Mouse (Mus musculus) heart, embryonic 14.5 days (tissue): ENCODE results near the gene Hspa4l. TPM values are rescaled to one million over a fixed set of nuclear protein-coding genes. Genes with fewer than 3 reads are reported as not detected.
A peak's percentile ranks its signal among the peaks of the same experiment; 100 is the strongest.

Source experiments
- ATAC-seq: fragments of 200-750 bp; cut with Nextera tagmentation; 2 replicates; pipeline ENCODE4 v1.8.0; 2017; ENCODE audit warnings: low read depth, moderate TSS enrichment; ENCODE audit not compliant: insufficient number of reproducible peaks, insufficient read depth, low FRiP score
- H3K27ac ChIP-seq, 2 experiments: fragments of 200-500 bp in 1 of 2; fragments of 300-500 bp in 1 of 2; sonication (generic) in 1 of 2; replicated peaks in 1 of 2; 2 replicates each; pipeline ENCODE4 v1.5.1; 2012 to 2014; ENCODE audit warnings: low read depth in 2 of 2, low read length in 2 of 2, control low read depth in 1 of 2, mild to moderate bottlenecking in 1 of 2, mixed read lengths in 1 of 2; ENCODE audit not compliant: control insufficient read depth in 1 of 2, insufficient read depth in 1 of 2
- H3K27me3 ChIP-seq: fragments of 300-500 bp; sonication (generic); 2 replicates; pipeline ENCODE4 v1.6.1; 2014; ENCODE audit warnings: mild to moderate bottlenecking, low read length, control low read depth; ENCODE audit not compliant: control insufficient read depth, insufficient read depth
- H3K36me3 ChIP-seq: fragments of 300-500 bp; sonication (generic); 2 replicates; pipeline ENCODE4 v1.6.1; 2014; ENCODE audit warnings: mild to moderate bottlenecking, control low read depth, low read length, mixed read lengths; ENCODE audit not compliant: control insufficient read depth, insufficient read depth
- H3K4me1 ChIP-seq, 2 experiments: fragments of 200-500 bp in 1 of 2; fragments of 300-500 bp in 1 of 2; sonication (generic) in 1 of 2; 2 replicates each; pipeline ENCODE4 v1.6.1; 2012 to 2014; ENCODE audit warnings: low read length in 2 of 2, control low read depth in 1 of 2, mixed read lengths in 1 of 2; ENCODE audit not compliant: control insufficient read depth in 2 of 2, insufficient read depth in 2 of 2
- H3K4me2 ChIP-seq: fragments of 300-500 bp; sonication (generic); 2 replicates; pipeline ENCODE4 v1.6.1; 2014; ENCODE audit warnings: mild to moderate bottlenecking, low read length
- H3K4me3 ChIP-seq, 2 experiments: fragments of 200-500 bp in 1 of 2; fragments of 300-500 bp in 1 of 2; sonication (generic) in 1 of 2; 2 replicates each; pipeline ENCODE4 v1.5.1; 2012 to 2014; ENCODE audit warnings: low read length in 2 of 2, mild to moderate bottlenecking in 2 of 2, control low read depth in 1 of 2, low read depth in 1 of 2, moderate library complexity in 1 of 2; ENCODE audit not compliant: control insufficient read depth in 1 of 2, insufficient read depth in 1 of 2
- H3K9ac ChIP-seq: fragments of 300-500 bp; sonication (generic); 2 replicates; pipeline ENCODE4 v1.6.1; 2014; ENCODE audit warnings: mild to moderate bottlenecking, low read length
- H3K9me3 ChIP-seq: fragments of 300-500 bp; sonication (generic); 2 replicates; pipeline ENCODE4 v1.6.1; 2016; ENCODE audit warnings: low read length, control low read depth; ENCODE audit not compliant: control insufficient read depth
- WGBS: fragments of 180-500 bp; shearing (Covaris S2); extraction: QIAGEN DNeasy Blood & Tissue Kit; methylation state at CpG from one replicate; pipeline ENCODE4 v1.1.7; 2014; 5-methylcytosine and 5-hydroxymethylcytosine counted together
- polyA plus RNA-seq: library from polyadenylated mRNA; unstranded; fragments of >200 nt; fragmentation: Nextera tagmentation; extraction: Ambion mirVana; gene quantifications from 2 replicates; pipeline ENCODE4 v1.2.1, GENCODE M21; 2014

Gene Hspa4l
- polyA plus RNA-seq, 1 experiment from 2014 or later = 35.5 TPM

DNA sequence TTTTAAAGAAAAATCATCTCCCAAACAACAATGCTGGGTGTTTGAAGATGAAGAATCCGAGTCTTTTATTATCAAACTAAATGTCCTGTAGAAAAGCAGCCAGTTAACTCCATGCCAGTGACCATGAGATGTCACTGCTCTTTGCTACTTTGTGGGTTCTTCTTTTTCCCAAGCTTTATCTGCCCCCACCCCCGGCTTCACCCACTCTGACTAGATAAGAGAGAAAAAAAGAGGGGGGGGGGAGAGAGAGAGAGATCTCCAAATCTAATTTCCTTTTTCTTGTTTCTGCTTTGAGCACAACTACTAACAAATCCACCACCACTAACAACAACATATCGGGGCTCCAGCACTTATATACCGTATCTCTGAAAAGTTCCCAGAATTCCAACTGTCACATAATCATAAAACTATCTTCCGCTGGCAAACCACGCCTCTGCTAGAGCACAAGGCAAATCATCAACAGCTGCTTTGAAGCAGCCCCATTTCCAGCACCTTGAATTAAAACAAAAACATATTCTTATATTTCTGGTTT, 5.8 kb upstream of the Hspa4l start:
- H3K4me2 ChIP-seq = no peak overlapping the region
- no peak overlapping the region for H3K4me3 ChIP-seq
- H3K9me3 ChIP-seq = no peaks in the 10 kb centered on the region
- H3K27me3 ChIP-seq = no peaks in the 10 kb centered on the region
- no peak overlapping the region for H3K27ac ChIP-seq
- ATAC-seq = no peak
- no peaks in the 10 kb centered on the region for H3K36me3 ChIP-seq
- H3K4me1 ChIP-seq = no peaks in the 10 kb centered on the region
- 67% methylated on average over 6 of the region's 6 CpGs for WGBS
- H3K9ac ChIP-seq = no peak overlapping the region

GRCm38 (mm10) chr3:40744836-40745660, 753 bp downstream of the Hspa4l start:
- Histone ChIP-seq H3K9me3 (no peaks in the 10 kb centered on the region), H3K4me2 (peak overlapping the region; percentile 87), H3K9ac (peak overlapping the region; percentile 79), H3K4me1 (peaks cover 0 to 13% of the 10 kb centered on the region in 2 experiments; a peak in 1 of 4 replicates), H3K36me3 (no peaks in the 10 kb centered on the region), H3K27me3 (no peaks in the 10 kb centered on the region), H3K27ac (peak overlapping the region; percentile 47 to 67), H3K4me3 (peak overlapping the region; percentile 77 to 91)
- WGBS = under 1% methylated on average over 58 of the region's 93 CpGs
- peak; percentile 94 for ATAC-seq

DNA sequence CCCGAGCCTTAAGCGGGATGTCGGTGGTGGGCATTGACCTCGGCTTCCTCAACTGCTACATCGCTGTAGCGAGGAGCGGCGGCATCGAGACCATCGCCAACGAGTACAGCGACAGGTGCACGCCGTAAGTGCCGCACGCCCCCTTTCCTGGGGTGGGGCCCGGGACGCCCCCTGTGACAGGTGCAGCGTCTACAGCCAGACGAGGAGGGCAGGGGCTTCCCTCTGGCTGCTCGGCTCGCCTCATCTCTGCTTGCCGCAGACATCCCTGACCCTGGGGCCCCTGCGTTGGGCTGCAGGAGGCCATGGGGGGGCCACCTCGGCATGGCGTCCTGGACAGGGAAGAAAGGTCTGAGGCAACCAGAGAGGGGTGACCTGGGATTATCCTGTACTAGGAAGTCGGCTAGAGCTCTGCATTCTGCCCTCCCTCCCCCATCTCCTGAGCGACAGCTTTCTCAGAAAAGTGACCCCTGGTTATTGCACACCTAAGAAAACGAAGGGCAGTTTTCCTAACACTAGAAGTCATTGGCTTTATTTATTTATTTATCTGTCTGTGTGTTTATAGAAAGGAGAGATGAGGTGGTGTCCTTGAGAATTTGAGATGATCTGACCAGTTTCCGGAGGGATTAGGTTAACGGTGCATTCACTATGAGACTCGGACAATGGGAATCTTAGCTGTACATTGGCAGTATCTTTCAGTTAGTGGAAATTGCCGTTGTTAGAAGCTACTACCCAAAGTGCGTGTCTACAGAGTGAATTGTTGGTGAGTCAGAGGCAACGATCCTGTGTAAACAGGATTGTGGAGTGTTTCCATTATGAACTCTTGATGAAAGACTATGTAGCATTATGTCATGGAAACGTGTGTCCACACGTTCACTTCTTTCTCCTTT, 1.6 kb downstream of the Hspa4l start:
- no peaks in the 10 kb centered on the region for H3K27me3 ChIP-seq
- H3K4me2 ChIP-seq = peak overlapping the region; percentile 87
- peaks cover 0 to 13% of the 10 kb centered on the region in 2 experiments; a peak in 1 of 4 replicates for H3K4me1 ChIP-seq
- H3K9ac ChIP-seq = peak overlapping the region; percentile 79
- H3K36me3 ChIP-seq = no peaks in the 10 kb centered on the region
- no peaks in the 10 kb centered on the region for H3K9me3 ChIP-seq
- H3K4me3 ChIP-seq = peak overlapping the region; percentile 77 to 91
- peak; percentile 34; the same call in 1 of the 2 replicates for ATAC-seq
- 3% methylated on average over 37 of the region's 37 CpGs for WGBS
- peak overlapping the region; percentile 47 to 67 for H3K27ac ChIP-seq

GRCm38 (mm10) chr3:40760746-40761145, 16.5 kb downstream of the Hspa4l start:
- H3K27ac ChIP-seq = no peak overlapping the region
- H3K9ac ChIP-seq = no peak overlapping the region
- H3K9me3 ChIP-seq = no peaks in the 10 kb centered on the region
- no peak overlapping the region for H3K4me3 ChIP-seq
- ATAC-seq = no peak
- no peak overlapping the region for H3K4me2 ChIP-seq
- H3K4me1 ChIP-seq = no peaks in the 10 kb centered on the region
- H3K36me3 ChIP-seq = peaks cover 46% of the 10 kb centered on the region
- WGBS = 65% methylated on average over 3 of the region's 3 CpGs
- H3K27me3 ChIP-seq = no peaks in the 10 kb centered on the region

- no peaks in the 10 kb centered on the region for H3K9me3 ChIP-seq
- H3K27ac ChIP-seq = no peak overlapping the region
- H3K36me3 ChIP-seq = peaks cover 46% of the 10 kb centered on the region
- no peak overlapping the region for H3K4me3 ChIP-seq
- H3K4me1 ChIP-seq = no peaks in the 10 kb centered on the region
- WGBS = 86% methylated on average over 2 of the region's 2 CpGs
- H3K27me3 ChIP-seq = no peaks in the 10 kb centered on the region
- no peak overlapping the region for H3K4me2 ChIP-seq
- ATAC-seq = no peak
- H3K9ac ChIP-seq = no peak overlapping the region
Observed at GRCm38 (mm10) chr3:40761312-40761711, 17.0 kb downstream of the Hspa4l start.

- H3K36me3 ChIP-seq = peaks cover 22% of the 10 kb centered on the region
- 84% methylated on average over 2 of the region's 2 CpGs for WGBS
- H3K9me3 ChIP-seq = no peaks in the 10 kb centered on the region
- no peak overlapping the region for H3K4me3 ChIP-seq
- no peak overlapping the region for H3K9ac ChIP-seq
- H3K4me1 ChIP-seq = no peaks in the 10 kb centered on the region
- H3K27me3 ChIP-seq = no peaks in the 10 kb centered on the region
- no peak overlapping the region for H3K4me2 ChIP-seq
- H3K27ac ChIP-seq = no peak overlapping the region
- no peak for ATAC-seq
Observed at GRCm38 (mm10) chr3:40793783-40794182, 49.5 kb downstream of the Hspa4l start.

DNA sequence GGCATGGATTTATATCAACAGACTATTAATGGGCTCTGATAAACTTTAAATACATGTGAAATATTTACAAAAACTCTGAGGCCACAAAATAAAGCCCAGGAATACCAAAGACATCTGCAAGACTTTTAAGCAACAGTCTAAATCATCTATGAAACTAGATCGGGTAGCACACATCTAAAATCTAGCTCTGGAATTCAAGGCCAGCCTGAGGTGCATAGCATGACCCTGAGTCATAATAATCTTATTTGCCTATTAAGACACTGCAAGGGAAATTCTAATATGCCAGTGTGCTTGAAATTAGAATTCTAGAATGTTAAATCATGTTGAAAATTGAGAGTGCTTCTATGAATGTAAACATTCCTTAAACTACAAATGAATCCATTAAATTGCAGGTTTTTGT, 53.8 kb downstream of the Hspa4l start:
- Histone ChIP-seq H3K27me3 (no peaks in the 10 kb centered on the region), H3K27ac (no peak overlapping the region), H3K4me2 (no peak overlapping the region), H3K9ac (no peak overlapping the region), H3K4me3 (no peak overlapping the region), H3K9me3 (no peaks in the 10 kb centered on the region), H3K36me3 (peaks cover 16% of the 10 kb centered on the region), H3K4me1 (peaks cover 0 to 13% of the 10 kb centered on the region in 2 experiments; a peak in 1 of 4 replicates)
- 50% methylated on average over 1 of the region's 1 CpGs for WGBS
- no peak for ATAC-seq
